Mouse (Mus musculus) ovary, postnatal 36 days (tissue): Measurements from ENCODE around the gene Gls.
A peak's percentile ranks its signal among the peaks of the same experiment; 100 is the strongest.

Experiments used
- DNase-seq: peaks from one replicate; pipeline ENCODE4 v3.0.0; 2022; ENCODE audit warnings: low spot score, mixed read lengths

The Gls gene

DNA sequence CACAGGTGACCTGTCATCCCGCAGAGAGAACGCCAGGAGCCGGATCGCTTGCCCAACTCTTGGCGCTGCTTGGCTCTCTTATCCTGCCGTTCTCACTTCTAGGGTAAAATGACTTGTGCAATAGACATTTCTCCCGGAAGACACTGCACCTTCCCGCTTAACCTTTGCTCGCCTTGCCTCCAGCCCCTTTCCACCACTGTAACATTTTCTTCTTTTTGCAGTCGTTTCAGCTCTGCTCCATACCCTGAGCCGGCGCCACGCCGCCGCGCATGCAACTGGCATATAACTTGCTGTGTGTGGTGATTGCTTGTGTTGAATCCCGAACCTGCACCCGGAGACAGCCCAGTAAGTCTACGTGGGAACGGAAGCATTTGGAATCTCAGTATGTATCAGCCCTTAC is 113.3 kb downstream of the Gls start:
- DNase-seq = peak; percentile 24

GRCm38 (mm10) chr1:52118860-52119591 is 114.0 kb downstream of the Gls start, which contains the start of gene Stat1:
Gene Stat1, plus strand, starts transcription at chr1:52119440.
- DNase-seq = peak; percentile 84

DNA sequence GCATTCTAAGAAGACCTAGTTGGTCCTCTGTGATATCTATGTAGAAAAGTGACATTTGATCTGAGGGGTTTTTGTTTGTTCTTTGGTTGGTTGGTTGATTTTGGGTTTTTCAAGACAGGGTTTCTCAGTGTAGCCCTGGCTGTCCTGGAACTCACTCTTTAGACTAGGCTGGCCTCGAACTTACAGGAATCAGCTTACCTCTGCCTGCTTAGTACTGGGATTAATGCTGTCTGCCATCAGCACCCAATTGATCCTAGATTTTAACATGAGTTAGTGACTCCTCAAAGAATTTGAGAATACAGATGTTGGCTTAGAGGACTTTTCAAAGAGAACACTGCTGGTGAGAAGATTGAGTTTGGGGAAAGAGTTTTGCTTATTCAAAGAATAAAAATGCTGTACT is 115.3 kb downstream of the Gls start:
- no peak for DNase-seq

DNA sequence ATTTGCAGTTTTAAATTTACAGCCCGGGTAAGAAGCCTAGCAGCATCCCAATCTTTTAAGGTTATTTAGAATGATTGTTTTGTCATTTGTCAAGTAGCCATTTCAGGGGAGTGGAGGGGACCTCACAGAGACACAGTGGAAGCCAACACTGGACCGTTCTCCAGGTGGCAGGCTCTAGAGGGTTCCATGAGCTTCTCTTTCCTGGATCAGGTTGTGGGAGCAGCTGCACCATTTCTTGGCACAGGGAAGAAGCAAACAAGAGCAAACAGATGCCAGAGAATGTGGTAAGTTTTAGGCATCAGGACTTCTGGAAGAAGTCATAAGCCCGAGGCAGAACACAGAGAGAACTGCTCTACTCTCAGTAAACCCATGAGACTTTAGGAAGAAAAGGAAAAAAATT is 116.6 kb downstream of the Gls start:
- no peak for DNase-seq

DNA sequence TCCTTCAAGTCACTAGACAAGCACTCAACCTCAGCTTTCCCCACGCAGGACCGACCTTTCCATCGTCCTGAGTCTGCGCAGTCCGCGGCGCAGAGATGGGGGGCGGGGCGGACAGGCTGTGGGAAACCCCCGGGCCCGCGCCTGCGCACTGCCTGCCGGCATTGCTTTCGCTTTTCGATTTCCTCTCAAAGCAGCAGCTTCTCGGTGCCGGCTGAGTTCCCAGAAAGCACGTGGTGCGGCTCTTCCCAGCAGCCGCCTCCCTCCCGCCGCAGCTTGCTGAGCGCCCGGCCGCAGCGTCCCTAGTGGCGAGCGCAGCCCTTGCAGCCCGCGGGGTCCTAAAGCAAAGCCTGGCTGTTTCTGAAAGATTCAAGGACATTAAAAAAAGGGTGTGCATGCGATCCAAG is 119.4 kb downstream of the Gls start:
- DNase-seq = peak; percentile 99
